Mouse (Mus musculus): Measurements from ENCODE around the gene Ubn1. TPM values are rescaled to one million over a fixed set of nuclear protein-coding genes. Genes with fewer than 3 reads are reported as not detected.

Ubn1 gene
- total and polyA plus RNA-seq, 3 experiments, result 17.4 to 33.2 (median 32.5) TPM

DNA sequence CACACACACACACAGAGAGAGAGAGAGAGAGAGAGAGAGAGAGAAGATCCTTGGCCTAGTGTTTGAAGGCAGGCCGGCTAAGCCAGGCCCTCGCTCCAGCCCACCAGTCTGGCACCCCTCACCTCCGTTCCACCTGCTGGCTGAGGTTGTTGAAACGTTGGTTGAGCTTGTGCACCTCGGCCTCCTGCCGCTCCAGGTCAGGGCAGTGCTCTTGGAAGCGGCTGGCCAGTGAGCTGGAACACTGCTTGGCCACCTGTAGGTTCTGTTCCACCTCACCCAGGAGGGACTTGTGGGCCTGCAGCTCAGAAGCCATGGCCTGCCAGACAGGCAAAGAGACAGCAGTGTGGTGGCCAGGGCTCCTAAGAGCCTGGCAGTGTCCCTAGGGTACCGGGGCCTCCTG, 46.6 kb downstream of the Ubn1 start:
- no peak overlapping the region for H3K9ac ChIP-seq (ENCODE audit: insufficient read depth, low read depth)
- no peaks in the 10 kb centered on the region for H3K36me3 ChIP-seq (replicated peaks in 1 of 2; ENCODE audit: control insufficient read depth in 1 of 2, insufficient read depth in 1 of 2, low read length in 1 of 2)
- in situ Hi-C loops (cut with MboI; ENCODE audit: low pct_ligation_motif_present, low pct_unique_long_range_greater_than_20kb, low sequenced_read_pairs) (no loop called here), dilution Hi-C loops (cut with MboI; ENCODE audit: extremely low pct_ligation_motif_present, extremely low pct_unique_long_range_greater_than_20kb, low sequenced_read_pairs) (no loop called here)
- no peaks in the 10 kb centered on the region for H3K9me3 ChIP-seq (replicated peaks; ENCODE audit: low read length)
- no peak for TF ChIP-seq SIN3A (IDR thresholded peaks at IDR 0.05; ENCODE audit: low read length)
- TF ChIP-seq USF1 (IDR thresholded peaks at IDR 0.05; ENCODE audit: low read depth, low read length), result no peak
- TF ChIP-seq IRF4 (IDR thresholded peaks at IDR 0.05; ENCODE audit: low read depth, low read length), result no peak
- no peak for TF ChIP-seq HCFC1 (IDR thresholded peaks at IDR 0.05; ENCODE audit: low read depth, low read length)
- no peak for TF ChIP-seq MAZ (IDR thresholded peaks at IDR 0.05; ENCODE audit: low read depth, low read length)
- TF ChIP-seq UBTF (IDR thresholded peaks at IDR 0.05; ENCODE audit: low read depth, low read length), result no peak
- TF ChIP-seq JUN (IDR thresholded peaks at IDR 0.05; ENCODE audit: insufficient read depth, low read depth, low read length), result no peak
- TF ChIP-seq E2F4 (IDR thresholded peaks at IDR 0.05; ENCODE audit: insufficient replicate concordance, low read depth, low read length), result no peak
- no peak for TF ChIP-seq CHD2 (IDR thresholded peaks at IDR 0.05; ENCODE audit: low read length)
- no peak for TF ChIP-seq SMC3 (IDR thresholded peaks at IDR 0.05; ENCODE audit: low read depth, low read length)
- TF ChIP-seq ZMIZ1 (IDR thresholded peaks at IDR 0.05; ENCODE audit: low read depth, low read length), result no peak
- no peak for TF ChIP-seq JUND (conservative IDR thresholded peaks at IDR 0.05; ENCODE audit: low read depth, low read length)
- no peak for TF ChIP-seq CHD1 (IDR thresholded peaks at IDR 0.05; ENCODE audit: low read depth, low read length)
- TF ChIP-seq RCOR1 (conservative IDR thresholded peaks at IDR 0.05; ENCODE audit: low read depth, low read length), result no peak
- TF ChIP-seq MEF2A (IDR thresholded peaks at IDR 0.05; ENCODE audit: borderline replicate concordance, low read depth, low read length), result no peak
- TF ChIP-seq ZC3H11A (IDR thresholded peaks at IDR 0.05; ENCODE audit: low read depth, low read length), result no peak
- no peak for TF ChIP-seq EP300 (IDR thresholded peaks at IDR 0.05; ENCODE audit: low read length)
- no peak for TF ChIP-seq MYC (IDR thresholded peaks at IDR 0.05; ENCODE audit: low read depth, low read length)
- no peak for TF ChIP-seq ELF1 (IDR thresholded peaks at IDR 0.05; ENCODE audit: low read depth, low read length)
- TF ChIP-seq MAX (IDR thresholded peaks at IDR 0.05; ENCODE audit: low read length), result no peak
- H3K27me3 ChIP-seq (replicated peaks), result peaks cover 16% of the 10 kb centered on the region
- no peak overlapping the region for H3K4me2 ChIP-seq (ENCODE audit: insufficient read depth, low read depth, poor library complexity, severe bottlenecking)
- no peak for DNase-seq (ENCODE audit: extremely low read depth)
- H3K79me2 ChIP-seq (replicated peaks; ENCODE audit: control insufficient read depth, extremely low read depth, insufficient read depth, poor library complexity, severe bottlenecking), result no peaks in the 10 kb centered on the region
- H3K4me1 ChIP-seq (ENCODE audit: control insufficient read depth in 1 of 2, insufficient read depth in 2 of 2), result peaks cover 0 to 18% of the 10 kb centered on the region in 2 experiments; a peak in 2 of 4 replicates
- no peak overlapping the region for H3K27ac ChIP-seq (ENCODE audit: insufficient read depth, low read depth)
- H3K4me3 ChIP-seq (replicated peaks in 1 of 3; ENCODE audit: low read depth in 2 of 3, low read length in 2 of 3, poor library complexity in 1 of 3), result no peak overlapping the region

GRCm38 (mm10) chr16:5101000-5101399, 51.1 kb downstream of the Ubn1 start:
- no peak overlapping the region for H3K4me3 ChIP-seq (replicated peaks in 1 of 3; ENCODE audit: low read depth in 2 of 3, low read length in 2 of 3, poor library complexity in 1 of 3)
- H3K9ac ChIP-seq (ENCODE audit: insufficient read depth, low read depth), result no peak overlapping the region
- no peak for TF ChIP-seq SIN3A (IDR thresholded peaks at IDR 0.05; ENCODE audit: low read length)
- TF ChIP-seq ZMIZ1 (IDR thresholded peaks at IDR 0.05; ENCODE audit: low read depth, low read length), result no peak
- no peak for TF ChIP-seq RAD21 (IDR thresholded peaks at IDR 0.05; ENCODE audit: low read depth, low read length)
- H3K27me3 ChIP-seq (replicated peaks), result peaks cover 55% of the 10 kb centered on the region
- H3K79me2 ChIP-seq (replicated peaks; ENCODE audit: control insufficient read depth, extremely low read depth, insufficient read depth, poor library complexity, severe bottlenecking), result no peaks in the 10 kb centered on the region
- DNase-seq (ENCODE audit: extremely low read depth), result no peak
- no peak overlapping the region for H3K27ac ChIP-seq (ENCODE audit: insufficient read depth, low read depth)
- H3K4me2 ChIP-seq (ENCODE audit: insufficient read depth, low read depth, poor library complexity, severe bottlenecking), result no peak overlapping the region
- dilution Hi-C loops (cut with MboI; ENCODE audit: extremely low pct_ligation_motif_present, extremely low pct_unique_long_range_greater_than_20kb, low sequenced_read_pairs), result no loop called here
- no peaks in the 10 kb centered on the region for H3K4me1 ChIP-seq (ENCODE audit: control insufficient read depth in 1 of 2, insufficient read depth in 2 of 2)
- in situ Hi-C loops (cut with MboI; ENCODE audit: low pct_ligation_motif_present, low pct_unique_long_range_greater_than_20kb, low sequenced_read_pairs), result no loop called here
- no peaks in the 10 kb centered on the region for H3K9me3 ChIP-seq (replicated peaks; ENCODE audit: low read length)
- H3K36me3 ChIP-seq (replicated peaks in 1 of 2; ENCODE audit: control insufficient read depth in 1 of 2, insufficient read depth in 1 of 2, low read length in 1 of 2), result no peaks in the 10 kb centered on the region

Measured in CH12.LX (cell line).